Mouse (Mus musculus) layer of hippocampus, postnatal 14 days (tissue): ENCODE measurements around the gene Prkcz. TPM values are rescaled to one million over a fixed set of nuclear protein-coding genes. Genes with fewer than 3 reads are reported as not detected.

Experiments
- DNase-seq, 2 experiments: peaks; one replicate each; pipeline ENCODE4 v3.0.0; 2021 to 2022; ENCODE audit warnings: low spot score in 2 of 2, mixed read lengths in 1 of 2
- total RNA-seq, 2 experiments: library from RNA; stranded (reverse); gene quantifications; 2 replicates each; pipeline ENCODE4 v1.2.3; 2021

Prkcz gene
- total RNA-seq, 2 experiments from 2014 or later, result 148 to 158 TPM

GRCm38 (mm10) chr4:155284521-155285379 lies 76.4 kb downstream of the Prkcz start:
- no peak for DNase-seq

- DNase-seq, result no peak
These were observed 77.6 kb downstream of the Prkcz start for GRCm38 (mm10) chr4:155283585-155283984.

- no peak for DNase-seq
These were observed 78.1 kb downstream of the Prkcz start for GRCm38 (mm10) chr4:155283001-155283503.

- no peak for DNase-seq
These were observed 78.9 kb downstream of the Prkcz start for GRCm38 (mm10) chr4:155282231-155282630.

GRCm38 (mm10) chr4:155281652-155282051 lies 79.5 kb downstream of the Prkcz start:
- peak; percentile 34 to 43 for DNase-seq

- DNase-seq, result no peak
These were observed 79.9 kb downstream of the Prkcz start for GRCm38 (mm10) chr4:155281227-155281626.

DNA sequence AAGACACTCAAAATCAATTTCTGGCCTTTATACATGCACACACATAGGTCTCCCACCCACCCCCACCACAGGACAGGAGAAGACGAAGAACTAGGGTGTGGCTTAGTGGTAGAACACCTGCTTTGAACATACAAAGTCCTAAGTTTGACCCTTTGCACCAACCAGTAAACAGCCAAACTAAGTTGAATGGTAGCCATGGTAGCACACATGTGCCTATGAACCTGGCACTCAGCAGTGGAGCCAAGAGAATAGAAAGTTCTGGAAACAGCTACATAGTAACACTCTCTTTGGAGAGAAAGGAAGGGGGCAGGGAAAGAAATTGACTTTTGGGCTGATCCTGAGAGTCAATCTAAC lies 80.4 kb downstream of the Prkcz start:
- DNase-seq, result no peak

DNA sequence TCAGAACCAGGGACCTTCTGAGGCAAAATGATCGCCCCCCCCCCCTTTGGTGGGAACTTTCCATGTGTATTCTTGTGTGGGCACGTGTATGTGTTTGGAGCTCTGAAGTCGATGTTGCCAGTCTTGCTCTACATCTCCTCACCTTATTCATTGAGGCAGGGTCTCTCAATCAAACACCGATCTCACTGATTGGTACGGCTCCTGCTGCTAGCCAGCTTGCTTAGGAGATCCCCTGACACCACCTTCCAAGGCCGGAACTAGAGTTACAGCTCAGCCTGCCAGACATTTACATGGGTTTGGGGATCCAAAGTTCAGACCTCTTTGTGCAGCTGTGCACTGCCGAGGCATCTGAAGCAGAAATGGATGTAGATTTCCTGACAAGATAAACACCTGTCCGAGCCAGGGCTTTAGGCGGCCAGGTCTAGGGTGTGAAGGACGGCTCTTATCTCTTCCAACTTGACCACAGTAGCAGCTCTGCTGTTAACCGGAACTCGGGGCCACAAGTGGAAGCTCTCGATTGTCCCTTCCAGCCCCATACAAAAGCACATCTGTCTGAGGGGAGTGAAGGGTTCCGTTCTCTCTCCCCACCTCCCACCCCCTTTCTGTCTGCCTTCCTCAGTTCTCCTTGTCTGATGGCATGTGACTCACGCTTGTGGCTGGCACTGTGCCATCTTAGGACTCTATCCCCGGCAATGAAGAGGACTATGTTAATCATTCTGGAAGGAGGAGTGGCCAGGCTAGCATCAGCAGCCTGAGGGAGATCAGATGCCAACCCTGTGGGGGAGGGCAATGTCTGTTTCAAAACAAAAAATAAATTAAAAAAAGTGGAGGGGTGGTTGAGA lies 81.0 kb downstream of the Prkcz start:
- DNase-seq, result no peak

GRCm38 (mm10) chr4:155279054-155279453 lies 82.1 kb downstream of the Prkcz start:
- DNase-seq, result no peak

- no peak for DNase-seq
These were observed 83.2 kb downstream of the Prkcz start for GRCm38 (mm10) chr4:155277963-155278362.

DNA sequence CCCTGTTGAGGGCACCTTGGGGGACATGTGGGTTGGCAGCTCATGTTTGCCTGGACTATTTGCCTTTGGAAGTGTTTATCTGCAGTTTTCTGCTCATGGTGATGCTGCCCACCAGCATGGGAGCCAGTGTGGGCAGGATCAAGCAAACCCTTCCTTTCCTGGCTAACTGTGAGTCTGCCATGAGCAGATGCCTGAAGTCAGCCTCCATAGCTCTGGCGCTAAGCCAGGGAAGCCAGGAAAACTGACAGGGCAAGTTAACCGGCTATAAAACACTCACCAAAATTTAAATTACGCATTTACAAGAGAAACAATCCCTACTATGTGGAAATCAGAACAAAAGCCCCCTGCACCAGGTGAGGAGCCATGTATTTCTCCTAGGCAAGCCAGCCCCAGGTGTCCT lies 86.3 kb downstream of the Prkcz start:
- DNase-seq, result no peak

DNA sequence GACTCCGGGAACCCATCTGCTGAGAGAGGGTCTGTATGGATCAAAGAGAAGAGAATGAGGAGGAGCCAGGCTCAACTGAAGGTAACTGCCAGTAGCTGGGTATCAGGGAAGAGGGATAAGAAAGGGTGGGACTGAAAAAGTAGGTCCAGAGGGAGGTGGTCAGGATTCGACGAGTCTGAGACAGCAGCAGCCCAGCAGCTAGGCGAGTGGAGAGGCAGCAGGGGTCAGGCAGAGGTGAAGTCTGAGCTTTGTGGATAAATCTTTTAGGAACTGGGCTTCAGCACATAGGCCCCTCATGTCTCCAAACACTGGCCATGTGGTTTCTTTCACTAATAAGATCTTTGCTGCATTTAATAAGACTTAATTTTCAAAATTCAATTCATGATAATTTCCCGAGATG lies 86.7 kb downstream of the Prkcz start:
- DNase-seq, result no peak

- peak; percentile 64 to 75 for DNase-seq
These were observed 92.8 kb downstream of the Prkcz start for GRCm38 (mm10) chr4:155268382-155268781.

DNA sequence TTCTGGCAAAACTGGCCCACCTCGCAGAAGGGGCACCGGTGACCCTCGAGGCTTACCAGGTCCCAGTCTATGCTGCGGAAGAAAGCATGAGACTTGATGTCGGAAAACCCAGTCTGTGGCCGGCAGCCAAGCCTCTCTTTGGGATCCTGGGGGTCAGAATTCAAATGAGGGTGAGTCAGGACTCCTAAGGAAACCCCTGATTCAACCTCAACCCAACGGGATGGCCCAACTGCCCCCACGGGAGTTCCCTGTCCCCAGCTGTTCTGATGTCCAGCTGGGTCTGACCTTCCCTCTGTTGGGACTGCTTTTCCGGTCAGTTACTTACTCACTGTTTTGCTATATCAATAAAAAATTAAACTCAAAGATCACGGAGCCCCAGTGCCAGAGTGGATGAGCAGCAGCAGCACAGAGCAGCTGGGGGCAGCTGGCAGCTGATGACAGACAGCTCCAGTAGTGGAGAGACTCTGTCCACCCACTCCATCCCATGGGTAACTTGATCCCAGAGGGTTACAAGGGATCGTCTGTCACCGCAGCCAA lies 93.5 kb downstream of the Prkcz start:
- DNase-seq, result no peak

DNA sequence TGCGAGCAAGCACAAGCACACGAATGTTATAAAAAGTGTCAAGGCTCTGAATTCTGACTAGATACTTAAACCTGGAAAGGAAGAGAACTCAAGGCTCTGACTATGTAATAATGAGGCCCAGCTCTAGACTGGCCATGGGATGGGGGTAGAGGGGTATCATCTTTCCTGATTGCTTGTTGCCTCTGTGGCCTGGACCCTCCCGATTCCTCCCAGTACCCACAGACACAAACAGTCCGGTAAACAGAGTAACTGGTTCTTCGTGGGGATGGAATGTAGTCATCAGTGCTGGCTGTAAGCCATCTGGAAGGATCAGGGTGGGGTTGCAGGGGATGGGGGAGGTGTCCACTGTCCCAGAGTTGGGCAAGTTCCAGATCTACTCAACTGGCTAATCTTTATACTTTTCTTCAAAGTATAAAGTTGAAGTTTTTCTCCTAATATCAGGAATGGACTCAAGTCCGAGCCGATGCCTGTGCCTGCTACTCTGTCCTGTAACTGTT lies 94.1 kb downstream of the Prkcz start:
- DNase-seq, result no peak

- DNase-seq, result no peak
These were observed 96.4 kb downstream of the Prkcz start for GRCm38 (mm10) chr4:155264521-155265321.

- no peak for DNase-seq
These were observed 108.9 kb downstream of the Prkcz start for GRCm38 (mm10) chr4:155252253-155252652.

GRCm38 (mm10) chr4:155251147-155251546 lies 110.0 kb downstream of the Prkcz start:
- DNase-seq, result peak in 1 of 2 experiments; percentile 60

GRCm38 (mm10) chr4:155250361-155251117 lies 110.6 kb downstream of the Prkcz start:
- peak in 1 of 2 experiments; percentile 34 for DNase-seq
